Mouse (Mus musculus) retina, postnatal 7 days (tissue): Measurements from ENCODE around the gene Baiap2l1.

ENCODE experiments used
- DNase-seq: peaks from one replicate; pipeline ENCODE4 v3.0.0-alpha.2; 2012; ENCODE audit warnings: low read depth, low spot score

The Baiap2l1 gene

GRCm38 (mm10) chr5:144258131-144258611, 99.7 kb downstream of the Baiap2l1 start:
- DNase-seq: no peak

- no peak for DNase-seq
Observed at GRCm38 (mm10) chr5:144257451-144258110, 100.3 kb downstream of the Baiap2l1 start.

GRCm38 (mm10) chr5:144256888-144257287, 101.0 kb downstream of the Baiap2l1 start:
- no peak for DNase-seq

- no peak for DNase-seq
Observed at GRCm38 (mm10) chr5:144256541-144256870, 101.4 kb downstream of the Baiap2l1 start.

- peak; percentile 35 for DNase-seq
Observed at GRCm38 (mm10) chr5:144255632-144256540, 102.0 kb downstream of the Baiap2l1 start.

GRCm38 (mm10) chr5:144254811-144255631, 102.9 kb downstream of the Baiap2l1 start:
- DNase-seq: peak; percentile 84

- DNase-seq: no peak
Observed at GRCm38 (mm10) chr5:144254122-144254810, 103.6 kb downstream of the Baiap2l1 start.

GRCm38 (mm10) chr5:144253212-144253611, 104.7 kb downstream of the Baiap2l1 start:
- no peak for DNase-seq

- DNase-seq: no peak
Observed at GRCm38 (mm10) chr5:144251876-144252577, 105.9 kb downstream of the Baiap2l1 start.

GRCm38 (mm10) chr5:144249871-144250270, 108.0 kb downstream of the Baiap2l1 start:
- no peak for DNase-seq

- no peak for DNase-seq
Observed at GRCm38 (mm10) chr5:144247906-144248585, 109.9 kb downstream of the Baiap2l1 start.

- no peak for DNase-seq
Observed at GRCm38 (mm10) chr5:144247307-144247706, 110.6 kb downstream of the Baiap2l1 start.

GRCm38 (mm10) chr5:144246669-144247068, 111.2 kb downstream of the Baiap2l1 start:
- no peak for DNase-seq

GRCm38 (mm10) chr5:144245592-144245991, 112.3 kb downstream of the Baiap2l1 start:
- DNase-seq: no peak

GRCm38 (mm10) chr5:144243901-144244487, 113.9 kb downstream of the Baiap2l1 start, which contains the start of gene Bri3:
Gene Bri3, plus strand, starts transcription at chr5:144244437.
- no peak for DNase-seq

GRCm38 (mm10) chr5:144238969-144239368, 118.9 kb downstream of the Baiap2l1 start:
- no peak for DNase-seq

- no peak for DNase-seq
Observed at GRCm38 (mm10) chr5:144234714-144235113, 123.2 kb downstream of the Baiap2l1 start.

GRCm38 (mm10) chr5:144234222-144234621, 123.7 kb downstream of the Baiap2l1 start:
- no peak for DNase-seq

- no peak for DNase-seq
Observed at GRCm38 (mm10) chr5:144232531-144232930, 125.4 kb downstream of the Baiap2l1 start.

- DNase-seq: no peak
Observed at GRCm38 (mm10) chr5:144231410-144231809, 126.5 kb downstream of the Baiap2l1 start.
